Mouse (Mus musculus) 416B (cell line): ENCODE measurements at regions not wholly inside any gene's neighbourhood (a gene's known extent, or its start where the extent isn't known, plus 50 kb on each side); places are given as distances from the start of the nearest gene placed in this dataset.

Experiments
- DNase-seq: peaks from one replicate; pipeline ENCODE4 v3.0.0; 2011; ENCODE audit warnings: low read depth

GRCm38 (mm10) chr6:143373686-143374273, 206.8 kb downstream of the Etnk1 start:
- DNase-seq, result peak; percentile 74

GRCm38 (mm10) chr6:143375951-143376713, 209.1 kb downstream of the Etnk1 start:
- no peak for DNase-seq

- DNase-seq, result no peak
Observed at GRCm38 (mm10) chr6:143377121-143377520, 210.1 kb downstream of the Etnk1 start.

- no peak for DNase-seq
Observed at GRCm38 (mm10) chr6:143378126-143378525, 211.1 kb downstream of the Etnk1 start.

- no peak for DNase-seq
Observed at GRCm38 (mm10) chr6:143380490-143380889, 213.5 kb downstream of the Etnk1 start.

GRCm38 (mm10) chr6:143386597-143387450, 219.8 kb downstream of the Etnk1 start:
- DNase-seq, result no peak

- no peak for DNase-seq
Observed at GRCm38 (mm10) chr6:143393543-143394207, 226.7 kb downstream of the Etnk1 start.

GRCm38 (mm10) chr6:143394377-143394776, 227.4 kb downstream of the Etnk1 start:
- no peak for DNase-seq

- no peak for DNase-seq
Observed at GRCm38 (mm10) chr6:143401436-143401835, 234.4 kb downstream of the Etnk1 start.

- DNase-seq, result peak; percentile 23
Observed at GRCm38 (mm10) chr6:143401921-143402320, 234.9 kb downstream of the Etnk1 start.

- DNase-seq, result no peak
Observed at GRCm38 (mm10) chr6:143402766-143403165, 235.7 kb downstream of the Etnk1 start.

- no peak for DNase-seq
Observed at GRCm38 (mm10) chr6:143404521-143404920, 237.5 kb downstream of the Etnk1 start.

- DNase-seq, result peak; percentile 15
Observed at GRCm38 (mm10) chr6:143412056-143412455, 245.0 kb downstream of the Etnk1 start.

- no peak for DNase-seq
Observed at GRCm38 (mm10) chr6:143412721-143413120, 245.7 kb downstream of the Etnk1 start.

GRCm38 (mm10) chr6:143414590-143415382, 247.8 kb downstream of the Etnk1 start:
- no peak for DNase-seq

- DNase-seq, result no peak
Observed at GRCm38 (mm10) chr6:143415383-143415778, 248.4 kb downstream of the Etnk1 start.

GRCm38 (mm10) chr6:143419872-143420271, 252.9 kb downstream of the Etnk1 start:
- peak; percentile 50 for DNase-seq

GRCm38 (mm10) chr6:143423026-143423425, 256.0 kb downstream of the Etnk1 start:
- no peak for DNase-seq

- no peak for DNase-seq
Observed at GRCm38 (mm10) chr6:143425182-143425829, 258.3 kb downstream of the Etnk1 start.

GRCm38 (mm10) chr6:143431896-143432450, 265.0 kb downstream of the Etnk1 start:
- DNase-seq, result no peak
